Mouse (Mus musculus) spleen, postnatal 14 days (tissue): ENCODE data around the gene Tmem147.
"Not testable (repeated sequence)": the region's sequence is repeated elsewhere in the genome, so short reads cannot be mapped to it uniquely, and the experiment has no call there.

Source experiments
- DNase-seq, 2 experiments: peaks; one replicate each; pipeline ENCODE4 v3.0.0; 2021 to 2022; ENCODE audit warnings: low spot score in 2 of 2

The Tmem147 gene

DNA sequence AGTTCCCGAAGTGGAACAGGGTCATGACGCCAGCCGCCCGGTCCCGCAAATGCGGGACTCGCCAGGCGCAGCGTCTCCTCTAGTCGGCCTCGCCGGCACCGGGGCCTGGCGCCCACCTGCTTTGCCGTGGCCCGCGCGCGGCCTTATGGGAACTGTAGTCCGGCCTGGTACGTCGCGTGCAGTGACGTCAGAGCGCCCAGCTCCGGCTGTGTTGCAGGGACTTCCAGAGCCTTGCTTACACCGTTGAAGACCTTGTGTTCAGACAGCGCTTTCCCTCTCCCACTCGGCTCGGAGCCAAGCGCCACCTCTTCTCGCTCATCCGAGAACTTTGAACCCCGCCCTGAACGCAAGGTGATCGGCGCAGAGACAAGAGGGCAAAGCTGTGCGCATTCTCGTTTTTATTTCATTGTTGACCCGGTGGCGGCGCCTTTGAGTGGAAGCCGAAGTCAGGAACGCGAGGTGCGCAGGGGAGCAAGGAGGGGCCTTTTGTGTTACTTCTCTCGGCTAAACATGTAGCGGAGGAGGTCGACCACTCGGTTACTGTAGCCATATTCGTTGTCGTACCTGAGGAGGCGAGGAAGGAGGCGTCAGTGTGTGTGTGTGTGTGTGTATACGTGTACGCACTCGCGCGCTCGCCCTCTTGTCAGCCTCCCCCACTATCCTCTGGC, at the start of gene Tmem147:
Tmem147 (minus strand) TSS at position 145 of the 668 bp plus-strand sequence.
- DNase-seq: peak; percentile 87 to 95

DNA sequence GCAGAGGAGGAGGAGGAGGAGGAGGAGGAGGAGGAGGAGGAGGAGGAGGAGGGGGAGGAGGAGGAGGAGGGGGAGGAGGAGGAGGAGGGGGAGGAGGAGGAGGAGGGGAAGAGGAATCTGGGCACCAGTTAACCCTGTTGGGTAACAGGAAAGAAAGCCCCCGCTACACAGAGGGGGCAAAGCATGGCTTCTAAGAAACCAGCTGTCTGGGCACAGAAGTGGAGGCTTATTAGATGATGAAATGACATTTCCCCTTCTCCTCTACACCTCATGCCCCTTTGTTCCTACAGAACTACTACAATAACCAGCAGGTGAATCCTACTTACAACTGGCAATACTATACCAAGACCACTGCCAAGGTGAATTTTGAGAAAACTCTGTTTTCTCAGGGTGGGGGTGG, 48.6 kb upstream of the Tmem147 start:
- DNase-seq: no peak

- DNase-seq: no peak
Measured at GRCm38 (mm10) chr7:30777081-30777579, 47.8 kb upstream of the Tmem147 start.

GRCm38 (mm10) chr7:30776104-30776503, 46.8 kb upstream of the Tmem147 start:
- DNase-seq: no peak

DNA sequence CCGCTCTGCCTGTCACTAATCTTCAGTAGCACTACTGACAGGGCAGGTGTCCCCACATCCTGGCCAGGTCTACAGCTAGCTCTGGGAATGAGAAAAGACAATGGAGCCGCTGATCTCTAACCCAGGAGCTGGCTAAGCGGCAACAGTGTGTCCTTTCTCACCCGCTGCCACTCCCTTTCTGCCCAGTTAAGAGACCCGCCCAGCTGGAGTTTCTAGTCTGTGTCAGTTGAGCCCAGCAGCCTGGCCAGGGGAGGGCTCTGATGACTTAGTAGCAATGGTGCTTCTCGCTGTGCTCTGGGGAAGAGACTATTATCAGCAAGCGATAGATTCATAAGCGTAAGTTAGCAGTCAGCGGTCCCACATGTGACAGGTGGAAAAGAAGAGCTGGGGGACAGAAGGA, 39.9 kb upstream of the Tmem147 start:
- no peak for DNase-seq

- no peak for DNase-seq
Measured at GRCm38 (mm10) chr7:30766408-30766807, 37.1 kb upstream of the Tmem147 start.

- no peak for DNase-seq
Measured at GRCm38 (mm10) chr7:30765173-30765572, 35.8 kb upstream of the Tmem147 start.

DNA sequence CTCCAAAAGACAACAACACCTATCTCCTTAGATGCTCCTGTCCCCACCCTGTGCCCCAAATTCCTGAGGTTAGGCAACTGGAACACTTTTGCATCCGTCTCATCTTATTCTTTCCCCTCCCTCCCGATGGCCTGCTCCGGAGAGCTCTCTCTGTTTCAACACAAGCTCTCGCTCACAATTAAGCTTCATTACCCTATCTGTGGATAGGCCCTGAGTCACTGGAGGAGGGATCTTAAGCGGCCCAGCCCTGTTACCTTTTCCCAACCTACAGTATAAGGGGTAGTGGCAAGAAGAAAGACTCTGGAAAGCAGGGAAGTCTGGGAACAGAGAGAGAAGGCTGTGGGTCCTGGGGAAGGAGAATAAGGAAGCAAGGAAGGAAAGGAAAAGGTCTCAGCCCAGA, 34.1 kb upstream of the Tmem147 start, which contains the start of gene Dmkn:
Dmkn (plus strand) TSS at position 301 of the 400 bp plus-strand sequence.
- DNase-seq: no peak

DNA sequence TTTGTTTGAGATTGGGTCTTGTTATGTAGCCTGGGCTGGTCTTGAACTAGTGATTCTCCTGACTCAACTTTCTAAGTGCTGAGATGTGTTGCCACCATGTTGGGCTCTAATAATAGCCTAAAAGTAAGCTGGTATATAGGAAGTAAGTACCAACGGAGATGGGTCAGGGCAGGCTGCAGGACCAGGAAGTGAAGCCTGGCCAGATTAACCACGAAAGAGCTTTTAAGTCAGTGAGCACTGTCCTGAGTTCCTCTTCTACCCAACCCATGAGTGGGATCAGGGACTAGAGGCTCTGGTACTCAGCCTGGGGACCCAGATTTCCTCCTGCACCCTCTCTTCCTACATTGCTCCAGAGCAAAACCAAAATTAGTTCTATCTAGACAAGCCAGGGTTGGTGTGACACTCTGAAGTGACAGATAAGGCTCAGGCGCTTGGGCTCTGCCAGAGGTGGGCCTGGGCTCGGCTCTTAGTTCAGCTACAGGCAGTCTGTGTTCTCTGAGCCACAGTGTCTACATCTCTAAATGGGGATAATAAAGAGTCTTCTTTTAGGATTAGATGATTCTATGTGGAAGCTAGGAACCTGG, 32.5 kb upstream of the Tmem147 start:
- no peak for DNase-seq

DNA sequence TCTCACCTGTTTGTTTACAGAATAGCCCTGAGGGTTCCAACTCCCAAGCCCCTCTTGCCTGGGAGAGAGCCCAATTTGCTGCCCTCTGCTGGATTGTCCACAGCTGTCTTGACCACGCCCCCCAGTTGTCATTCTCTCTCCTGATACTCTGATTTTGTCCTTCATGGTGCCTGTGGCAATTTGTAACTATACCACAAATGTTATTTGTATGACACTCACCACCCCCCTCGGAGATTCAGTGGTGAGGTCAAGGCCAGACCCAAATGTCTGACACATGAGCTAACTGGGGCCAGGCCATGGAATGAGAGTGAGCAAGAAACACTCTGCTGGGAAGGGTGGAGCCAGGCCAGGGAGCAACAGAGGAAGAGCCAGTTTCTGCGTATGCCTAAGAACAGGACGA, 29.5 kb upstream of the Tmem147 start:
- DNase-seq: peak in 1 of 2 experiments; percentile 24

- DNase-seq: no peak
Measured at GRCm38 (mm10) chr7:30757001-30757400, 27.7 kb upstream of the Tmem147 start.

- no peak for DNase-seq
Measured at GRCm38 (mm10) chr7:30751086-30751669, 21.8 kb upstream of the Tmem147 start, which contains the start of gene Sbsn. Sbsn (plus strand) TSS chr7:30751471.

DNA sequence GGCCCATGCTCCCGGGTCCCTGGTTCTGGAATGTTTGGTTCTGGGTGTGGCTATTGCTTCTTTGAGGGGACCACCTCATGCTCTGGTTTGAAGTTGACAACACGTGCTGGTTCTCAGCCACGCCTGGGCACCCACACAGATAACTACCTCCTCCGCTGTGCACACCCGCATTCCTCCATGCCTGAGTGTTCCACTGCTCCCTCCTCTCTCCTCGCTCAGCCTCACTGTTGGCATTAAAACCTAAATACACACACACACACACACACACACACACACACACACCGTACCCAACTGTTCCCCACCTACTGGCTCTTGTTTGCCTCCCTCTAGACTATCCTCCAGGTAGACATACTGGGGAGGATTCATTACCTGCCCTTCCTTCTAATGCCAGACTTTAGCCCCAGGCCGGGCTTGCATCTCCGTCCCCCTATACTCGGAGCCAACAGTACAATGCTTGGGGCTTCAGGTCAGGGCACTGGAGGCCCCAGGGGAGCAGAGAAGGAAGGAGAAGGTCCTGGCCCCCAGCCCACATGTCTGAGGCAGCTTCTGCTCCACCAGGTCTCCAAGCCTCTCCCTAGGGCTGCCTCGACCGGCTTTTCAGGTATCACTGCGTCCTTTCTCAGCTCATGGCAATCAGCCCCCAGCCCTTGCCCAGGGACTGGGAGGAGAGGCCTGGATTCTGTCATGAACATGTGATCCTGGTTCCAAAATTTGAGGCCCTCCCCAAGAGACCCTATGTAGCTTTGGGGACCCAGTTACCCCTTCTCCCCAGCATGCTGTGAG, 20.7 kb upstream of the Tmem147 start:
- no peak for DNase-seq

DNA sequence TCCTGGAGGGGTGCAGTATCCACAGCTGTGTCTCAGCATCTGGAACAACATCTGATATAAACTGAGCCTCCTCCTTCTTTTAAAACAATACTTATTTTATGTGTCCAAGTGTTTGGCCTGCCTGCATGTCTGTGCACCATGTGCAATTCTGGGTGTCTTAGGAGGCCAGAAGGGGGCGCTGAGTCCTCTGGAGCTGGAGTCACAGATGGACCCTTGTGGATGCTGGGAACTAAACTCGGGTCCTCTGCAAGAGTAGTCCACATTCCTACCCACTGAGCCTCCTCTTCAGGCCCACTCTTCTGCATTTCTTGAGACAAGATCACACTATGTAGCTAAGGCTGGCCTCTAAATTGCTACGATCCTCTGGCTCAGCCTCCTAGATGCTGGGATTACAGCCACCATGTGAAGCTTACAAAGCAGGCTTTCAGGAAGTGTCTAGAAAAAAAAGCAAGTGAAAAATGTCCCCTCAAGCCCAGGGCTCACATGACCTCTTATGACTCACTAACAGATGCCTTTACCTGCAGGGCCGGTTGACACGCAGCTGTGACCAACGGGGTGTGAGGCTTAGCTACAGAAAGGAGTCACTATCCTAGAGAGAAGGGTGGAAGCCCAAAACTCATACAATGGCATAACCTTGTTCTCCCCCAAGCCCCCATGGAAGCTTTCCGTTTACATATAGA, 18.3 kb upstream of the Tmem147 start:
- DNase-seq: no peak

DNA sequence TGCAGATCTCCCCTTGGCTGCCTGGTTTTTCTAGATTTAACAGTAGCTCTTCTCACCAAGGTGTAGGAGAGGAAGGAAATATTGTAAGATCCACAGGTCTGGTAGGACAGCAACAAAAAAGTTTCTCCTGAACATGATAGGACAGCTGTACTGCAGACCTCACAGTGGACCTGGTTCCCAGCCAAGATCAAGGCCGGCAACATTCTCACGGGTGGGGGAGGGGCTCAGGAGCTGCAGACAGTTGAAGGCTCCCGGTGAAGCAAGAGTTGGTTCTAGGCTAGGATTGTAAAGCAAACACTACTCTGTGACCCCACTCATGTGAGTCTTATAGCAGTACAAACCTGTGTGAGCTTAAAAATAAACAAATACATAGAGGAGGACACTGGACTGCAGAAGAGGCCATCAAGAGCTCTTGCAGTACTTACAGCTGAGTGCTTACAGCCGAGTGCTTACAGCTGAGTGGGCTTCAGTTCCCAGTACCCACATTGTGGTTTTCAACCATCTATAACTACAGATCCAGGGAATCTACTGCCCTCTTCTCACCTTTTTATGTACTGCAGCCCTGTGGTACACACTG, 14.8 kb upstream of the Tmem147 start:
- DNase-seq: no peak

- DNase-seq: not testable (repeated sequence)
Measured at GRCm38 (mm10) chr7:30743617-30744016, 14.3 kb upstream of the Tmem147 start, which contains the start of gene Gapdhs. Gapdhs (minus strand) TSS chr7:30743681.

GRCm38 (mm10) chr7:30742570-30742969, 13.2 kb upstream of the Tmem147 start:
- peak in 1 of 2 experiments; percentile 17 for DNase-seq

DNA sequence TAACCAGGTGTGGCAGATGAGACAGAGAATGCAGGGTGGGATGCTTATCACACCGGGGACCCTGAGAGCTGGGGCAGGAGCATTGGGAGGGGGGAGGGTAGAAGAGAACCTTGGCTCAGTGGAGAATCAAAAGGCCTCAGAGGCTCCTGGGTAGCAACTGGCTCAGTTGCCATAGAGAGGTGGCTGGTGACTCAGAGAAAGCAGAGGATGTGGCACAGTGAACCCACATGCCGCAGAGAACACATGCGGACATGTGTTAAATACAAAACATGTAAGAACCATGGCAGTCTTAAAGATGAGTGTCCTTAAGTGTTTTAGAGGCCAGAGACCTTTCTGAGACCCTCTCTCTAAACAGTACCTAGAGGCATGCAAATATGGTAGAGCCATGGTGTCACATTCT, 6.9 kb upstream of the Tmem147 start:
- DNase-seq: no peak

- DNase-seq: not testable (repeated sequence)
Measured at GRCm38 (mm10) chr7:30730064-30730722, 853 bp upstream of the Tmem147 start.

DNA sequence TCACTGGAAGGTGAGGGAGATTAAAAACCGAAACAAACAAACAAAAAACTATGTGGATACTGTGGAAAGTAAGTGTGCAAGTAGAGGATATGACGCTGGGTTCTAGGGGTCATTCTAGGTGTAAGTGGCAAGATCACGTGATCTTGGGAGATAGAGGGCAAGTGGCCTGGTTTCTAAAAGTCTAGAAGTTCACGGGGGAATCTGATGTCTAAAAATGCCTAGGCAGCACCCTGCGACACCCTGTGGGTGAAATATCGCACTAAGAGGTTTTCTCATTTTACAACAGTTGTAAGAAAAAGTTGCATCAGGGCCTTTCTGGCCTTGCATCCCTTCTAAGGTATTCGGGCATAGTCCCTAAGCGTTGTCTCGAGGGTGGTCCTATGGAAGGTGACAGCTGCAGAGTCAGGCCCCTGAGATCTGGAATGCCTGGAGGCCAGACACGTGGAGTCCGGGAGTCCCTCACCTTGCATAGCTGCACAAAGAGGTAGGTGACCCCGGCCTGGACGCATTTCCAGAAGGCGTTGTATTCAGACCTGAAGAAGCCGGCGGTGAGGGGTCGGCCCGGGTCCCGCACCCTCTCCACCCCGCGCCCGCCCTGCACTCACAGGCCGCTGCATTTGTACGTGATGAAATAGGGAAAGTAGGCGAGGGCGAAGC, 473 bp downstream of the Tmem147 start:
- peak in 1 of 2 experiments; percentile 12 for DNase-seq
